Mouse (Mus musculus): Measurements from ENCODE around the gene Tmem248. TPM values are rescaled to one million over a fixed set of nuclear protein-coding genes. Genes with fewer than 3 reads are reported as not detected.

Gene Tmem248
- polyA plus RNA-seq (2014; fragmentation: Nextera tagmentation; extraction: Ambion mirVana), result 30.7 and 31.0 TPM in 2 replicates

DNA sequence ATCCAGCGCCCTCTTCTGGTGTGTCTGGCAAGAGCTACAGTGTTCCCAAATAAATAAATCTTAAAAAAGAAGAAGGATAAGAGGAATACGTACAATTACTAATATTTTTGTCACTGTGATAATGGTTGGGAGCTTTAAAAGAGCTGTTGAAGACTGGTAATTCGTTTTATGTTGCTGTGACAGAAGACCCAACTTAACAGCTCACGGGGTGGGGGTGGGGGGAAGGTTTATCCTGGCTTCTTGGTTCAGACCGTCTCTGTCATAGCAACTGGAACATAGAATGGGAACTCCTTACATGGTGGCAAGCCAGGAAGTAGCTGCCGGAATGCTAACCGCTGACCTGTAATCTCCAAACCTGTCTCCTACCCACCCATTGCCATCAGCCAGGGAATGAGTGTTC is at the start of gene Tmem248:
TSS of gene Tmem248 (plus strand) at position 301 of the 400 bp plus-strand sequence.
- 80% methylated on average over 7 of the region's 7 CpGs for WGBS
- no peak within 1 kb of the TSS for H3K4me3 ChIP-seq (ENCODE audit: control insufficient read depth in 1 of 2, insufficient read depth in 1 of 2, low read depth in 1 of 2, low read length in 2 of 2)
- peaks cover 33% of the 10 kb centered on the region for H3K36me3 ChIP-seq (ENCODE audit: control insufficient read depth, insufficient read depth, low read length)
- H3K4me1 ChIP-seq (ENCODE audit: control insufficient read depth in 2 of 2, insufficient read depth in 2 of 2, low read length in 2 of 2), result 0 out of 4 replicates have a peak, but pooled peaks cover 0 to 9% of the 10 kb centered on the region in 2 experiments
- H3K9me3 ChIP-seq (ENCODE audit: control insufficient read depth, low read length), result no peaks in the 10 kb centered on the region
- no peak for ATAC-seq (ENCODE audit: insufficient number of reproducible peaks, insufficient read depth, low FRiP score, low read depth)
- no peak within 1 kb of the TSS for H3K27ac ChIP-seq (replicated peaks in 1 of 2; ENCODE audit: control insufficient read depth in 1 of 2, insufficient read depth in 1 of 2, low read depth in 2 of 2, low read length in 2 of 2)
- H3K27me3 ChIP-seq (ENCODE audit: control insufficient read depth, insufficient read depth, low read length), result no peaks in the 10 kb centered on the region
- H3K9ac ChIP-seq (ENCODE audit: low read length), result no peak within 1 kb of the TSS
- no peak within 1 kb of the TSS for H3K4me2 ChIP-seq (ENCODE audit: low read length)

DNA sequence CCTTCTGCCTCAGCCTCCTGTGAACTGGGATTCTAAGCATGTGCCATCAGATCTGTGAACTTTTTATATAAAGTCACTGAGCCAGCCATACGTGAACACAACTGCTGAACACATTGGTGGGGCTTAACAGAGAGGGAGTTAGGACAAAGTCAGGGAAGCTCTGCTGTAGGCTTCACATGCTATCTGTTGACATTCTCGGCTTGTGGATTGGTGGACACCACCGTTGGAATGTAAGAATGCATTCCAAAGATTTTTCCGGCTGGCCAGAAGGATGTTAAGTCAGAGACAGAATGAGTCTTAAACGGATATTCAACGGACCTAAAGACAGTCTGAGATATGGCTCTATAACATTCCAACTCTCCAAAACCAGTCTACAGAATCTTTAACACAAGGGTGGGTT is 47.8 kb upstream of the Tmem248 start:
- Histone ChIP-seq H3K27ac (replicated peaks in 1 of 2; ENCODE audit: control insufficient read depth in 1 of 2, insufficient read depth in 1 of 2, low read depth in 2 of 2, low read length in 2 of 2) (no peak overlapping the region), H3K9ac (ENCODE audit: low read length) (no peak overlapping the region), H3K27me3 (ENCODE audit: control insufficient read depth, insufficient read depth, low read length) (no peaks in the 10 kb centered on the region), H3K36me3 (ENCODE audit: control insufficient read depth, insufficient read depth, low read length) (no peaks in the 10 kb centered on the region), H3K4me3 (ENCODE audit: control insufficient read depth in 1 of 2, insufficient read depth in 1 of 2, low read depth in 1 of 2, low read length in 2 of 2) (no peak overlapping the region), H3K9me3 (ENCODE audit: control insufficient read depth, low read length) (no peaks in the 10 kb centered on the region), H3K4me1 (ENCODE audit: control insufficient read depth in 2 of 2, insufficient read depth in 2 of 2, low read length in 2 of 2) (peaks cover 8 to 30% of the 10 kb centered on the region in 2 experiments), H3K4me2 (ENCODE audit: low read length) (no peak overlapping the region)
- WGBS, result 7% methylated on average over 6 of the region's 6 CpGs
- ATAC-seq (ENCODE audit: insufficient number of reproducible peaks, insufficient read depth, low FRiP score, low read depth), result no peak

DNA sequence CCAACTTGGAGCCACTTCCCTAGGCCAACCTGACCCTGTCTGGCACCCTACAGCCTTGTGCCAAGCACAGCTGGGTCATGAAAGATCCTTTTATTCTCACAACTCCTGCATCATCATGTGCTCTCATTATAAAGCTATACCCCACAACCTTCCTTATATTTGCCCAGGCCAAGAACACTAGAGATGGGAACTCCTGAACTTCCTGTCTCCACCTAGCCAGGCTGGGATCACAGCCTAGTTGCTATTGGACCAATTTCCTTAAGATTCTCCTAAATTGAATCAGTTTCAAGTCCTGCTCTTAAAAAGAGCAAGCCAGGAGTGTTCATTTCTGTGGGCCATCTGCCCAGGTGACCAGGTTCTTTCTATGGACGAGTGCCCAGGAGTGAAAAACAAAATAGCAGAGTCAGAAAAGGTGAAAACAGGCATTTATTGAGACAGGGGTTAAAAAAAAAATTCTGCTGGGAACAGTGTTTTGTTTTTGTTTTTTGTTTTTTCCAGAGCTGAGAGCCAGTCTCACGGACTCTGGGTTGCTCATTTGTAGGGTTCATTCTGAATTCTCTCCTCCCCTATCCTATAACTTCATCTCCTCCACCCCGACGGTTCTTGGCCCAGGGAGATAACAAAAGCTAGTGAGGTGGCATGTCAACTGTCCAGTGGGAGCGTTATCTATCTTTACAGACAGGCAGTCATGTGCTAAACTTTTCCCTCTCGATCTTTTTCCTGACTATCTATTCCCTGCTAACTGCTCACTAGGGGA is 46.0 kb upstream of the Tmem248 start:
- H3K27ac ChIP-seq (replicated peaks in 1 of 2; ENCODE audit: control insufficient read depth in 1 of 2, insufficient read depth in 1 of 2, low read depth in 2 of 2, low read length in 2 of 2), result peak overlapping the region; percentile 91 to 94
- no peaks in the 10 kb centered on the region for H3K27me3 ChIP-seq (ENCODE audit: control insufficient read depth, insufficient read depth, low read length)
- H3K9ac ChIP-seq (ENCODE audit: low read length), result peak overlapping the region; percentile 90
- H3K4me3 ChIP-seq (ENCODE audit: control insufficient read depth in 1 of 2, insufficient read depth in 1 of 2, low read depth in 1 of 2, low read length in 2 of 2), result peak overlapping the region; percentile 77 to 88
- no peaks in the 10 kb centered on the region for H3K9me3 ChIP-seq (ENCODE audit: control insufficient read depth, low read length)
- no peaks in the 10 kb centered on the region for H3K36me3 ChIP-seq (ENCODE audit: control insufficient read depth, insufficient read depth, low read length)
- ATAC-seq (ENCODE audit: insufficient number of reproducible peaks, insufficient read depth, low FRiP score, low read depth), result no peak
- H3K4me2 ChIP-seq (ENCODE audit: low read length), result peak overlapping the region; percentile 85
- WGBS, result 7% methylated on average over 6 of the region's 6 CpGs
- peaks cover 8 to 30% of the 10 kb centered on the region in 2 experiments for H3K4me1 ChIP-seq (ENCODE audit: control insufficient read depth in 2 of 2, insufficient read depth in 2 of 2, low read length in 2 of 2)

DNA sequence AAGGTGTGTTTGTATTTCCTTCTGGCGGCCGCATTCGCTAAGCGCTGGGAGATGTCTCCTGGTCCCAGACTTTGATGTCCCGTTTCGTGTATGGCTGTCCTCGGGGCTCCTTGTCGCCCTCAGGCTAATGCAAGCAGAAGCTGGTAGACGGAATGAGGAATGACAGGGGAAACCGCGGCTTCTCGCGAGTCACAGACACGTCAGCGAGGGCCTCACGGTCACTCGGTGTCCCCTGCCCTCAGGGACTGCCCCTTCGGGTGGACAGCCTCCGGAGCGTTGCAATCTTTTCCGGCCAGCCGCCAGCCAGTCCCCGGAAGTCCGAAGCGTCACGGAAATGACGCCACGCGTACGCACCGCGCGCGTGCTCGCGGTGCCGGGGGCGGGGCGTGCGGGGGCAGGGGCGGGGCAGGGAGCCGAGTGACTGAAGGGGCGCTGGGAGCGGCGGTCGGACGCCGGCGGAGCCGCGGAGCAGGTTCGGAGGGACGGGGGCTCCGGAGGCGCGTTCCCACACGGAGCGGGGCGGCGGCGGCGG is 45.4 kb upstream of the Tmem248 start, which contains the start of gene Rabgef1:
TSS of gene Rabgef1 (plus strand) at position 376 of the 532 bp plus-strand sequence.
- H3K4me1 ChIP-seq (ENCODE audit: control insufficient read depth in 2 of 2, insufficient read depth in 2 of 2, low read length in 2 of 2), result peaks cover 8 to 30% of the 10 kb centered on the region in 2 experiments
- peak within 1 kb of the TSS; percentile 77 to 88 for H3K4me3 ChIP-seq (ENCODE audit: control insufficient read depth in 1 of 2, insufficient read depth in 1 of 2, low read depth in 1 of 2, low read length in 2 of 2)
- peak; percentile 93 for ATAC-seq (ENCODE audit: insufficient number of reproducible peaks, insufficient read depth, low FRiP score, low read depth)
- no peaks in the 10 kb centered on the region for H3K9me3 ChIP-seq (ENCODE audit: control insufficient read depth, low read length)
- under 1% methylated on average over 45 of the region's 62 CpGs for WGBS
- H3K9ac ChIP-seq (ENCODE audit: low read length), result peak within 1 kb of the TSS; percentile 90
- H3K27me3 ChIP-seq (ENCODE audit: control insufficient read depth, insufficient read depth, low read length), result no peaks in the 10 kb centered on the region
- H3K4me2 ChIP-seq (ENCODE audit: low read length), result peak within 1 kb of the TSS; percentile 85
- H3K27ac ChIP-seq (replicated peaks in 1 of 2; ENCODE audit: control insufficient read depth in 1 of 2, insufficient read depth in 1 of 2, low read depth in 2 of 2, low read length in 2 of 2), result peak within 1 kb of the TSS; percentile 91 to 94
- no peaks in the 10 kb centered on the region for H3K36me3 ChIP-seq (ENCODE audit: control insufficient read depth, insufficient read depth, low read length)

DNA sequence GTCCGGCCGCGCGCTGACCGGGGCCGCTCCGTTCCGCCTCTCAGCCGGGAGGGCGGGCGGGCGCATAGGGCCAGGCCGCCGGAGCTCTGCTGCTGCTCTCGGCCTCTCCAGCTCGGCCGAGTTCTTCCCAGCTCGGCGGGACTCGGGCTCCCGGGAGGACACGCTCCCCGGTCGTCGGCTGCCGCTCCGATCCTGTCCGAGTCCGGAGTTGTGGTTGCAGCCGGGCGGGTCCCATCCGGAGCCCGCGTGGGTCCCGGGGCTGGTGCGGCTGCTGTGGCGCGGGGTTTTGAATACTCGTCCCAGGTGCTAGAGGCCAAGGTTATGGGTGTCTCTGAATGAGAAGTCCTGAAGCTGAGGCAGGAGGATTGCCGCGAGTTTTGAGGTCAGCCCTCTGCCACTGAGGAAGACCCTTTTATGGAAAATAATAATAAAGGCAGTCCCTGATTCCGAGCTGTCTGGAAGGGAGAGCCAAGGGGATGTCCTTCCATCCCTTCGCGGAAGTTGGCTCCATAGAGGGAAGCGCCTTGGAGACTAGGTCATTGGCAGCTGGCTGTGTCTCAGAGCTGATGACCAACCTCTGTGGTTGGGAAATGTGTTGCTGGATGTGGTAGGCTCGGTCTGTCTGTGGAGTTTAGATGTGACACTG is 44.8 kb upstream of the Tmem248 start:
- Histone ChIP-seq H3K4me3 (ENCODE audit: control insufficient read depth in 1 of 2, insufficient read depth in 1 of 2, low read depth in 1 of 2, low read length in 2 of 2) (peak overlapping the region; percentile 77 to 88), H3K27me3 (ENCODE audit: control insufficient read depth, insufficient read depth, low read length) (no peaks in the 10 kb centered on the region), H3K9me3 (ENCODE audit: control insufficient read depth, low read length) (no peaks in the 10 kb centered on the region), H3K4me1 (ENCODE audit: control insufficient read depth in 2 of 2, insufficient read depth in 2 of 2, low read length in 2 of 2) (peaks cover 8 to 30% of the 10 kb centered on the region in 2 experiments), H3K27ac (replicated peaks in 1 of 2; ENCODE audit: control insufficient read depth in 1 of 2, insufficient read depth in 1 of 2, low read depth in 2 of 2, low read length in 2 of 2) (peak overlapping the region; percentile 48 to 91), H3K9ac (ENCODE audit: low read length) (peak overlapping the region; percentile 90), H3K36me3 (ENCODE audit: control insufficient read depth, insufficient read depth, low read length) (no peaks in the 10 kb centered on the region), H3K4me2 (ENCODE audit: low read length) (peak overlapping the region; percentile 72)
- under 1% methylated on average over 40 of the region's 46 CpGs for WGBS
- no peak for ATAC-seq (ENCODE audit: insufficient number of reproducible peaks, insufficient read depth, low FRiP score, low read depth)

DNA sequence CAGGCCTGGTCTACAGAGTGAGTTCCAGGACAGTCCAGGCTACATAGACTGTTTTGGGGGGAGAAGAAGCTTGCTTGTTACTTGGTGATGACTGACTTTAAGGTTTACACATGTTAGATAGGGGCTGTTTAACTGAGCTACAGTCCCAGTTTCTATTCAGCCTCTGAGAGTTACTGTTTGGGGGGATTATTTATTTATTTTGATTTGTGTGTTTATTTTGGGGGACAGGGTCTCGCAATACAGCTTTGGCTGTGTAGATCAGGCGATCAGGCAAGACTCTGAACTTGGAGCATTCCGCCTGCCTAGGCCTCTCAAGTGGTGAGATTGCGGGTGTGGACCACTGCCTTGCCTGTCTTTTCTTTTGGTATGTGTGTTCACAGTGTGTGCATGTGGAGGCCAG is 43.9 kb upstream of the Tmem248 start:
- no peak for ATAC-seq (ENCODE audit: insufficient number of reproducible peaks, insufficient read depth, low FRiP score, low read depth)
- Histone ChIP-seq H3K27me3 (ENCODE audit: control insufficient read depth, insufficient read depth, low read length) (no peaks in the 10 kb centered on the region), H3K4me3 (ENCODE audit: control insufficient read depth in 1 of 2, insufficient read depth in 1 of 2, low read depth in 1 of 2, low read length in 2 of 2) (peak overlapping the region in 1 of 2 experiments; percentile 88; a peak in 2 of 4 replicates), H3K4me2 (ENCODE audit: low read length) (peak overlapping the region; percentile 72), H3K9me3 (ENCODE audit: control insufficient read depth, low read length) (no peaks in the 10 kb centered on the region), H3K9ac (ENCODE audit: low read length) (peak overlapping the region; percentile 90; the same call in 1 of the 2 replicates), H3K36me3 (ENCODE audit: control insufficient read depth, insufficient read depth, low read length) (no peaks in the 10 kb centered on the region), H3K4me1 (ENCODE audit: control insufficient read depth in 2 of 2, insufficient read depth in 2 of 2, low read length in 2 of 2) (peaks cover 8 to 33% of the 10 kb centered on the region in 2 experiments), H3K27ac (replicated peaks in 1 of 2; ENCODE audit: control insufficient read depth in 1 of 2, insufficient read depth in 1 of 2, low read depth in 2 of 2, low read length in 2 of 2) (no peak overlapping the region)
- 71% methylated on average over 4 of the region's 4 CpGs for WGBS

DNA sequence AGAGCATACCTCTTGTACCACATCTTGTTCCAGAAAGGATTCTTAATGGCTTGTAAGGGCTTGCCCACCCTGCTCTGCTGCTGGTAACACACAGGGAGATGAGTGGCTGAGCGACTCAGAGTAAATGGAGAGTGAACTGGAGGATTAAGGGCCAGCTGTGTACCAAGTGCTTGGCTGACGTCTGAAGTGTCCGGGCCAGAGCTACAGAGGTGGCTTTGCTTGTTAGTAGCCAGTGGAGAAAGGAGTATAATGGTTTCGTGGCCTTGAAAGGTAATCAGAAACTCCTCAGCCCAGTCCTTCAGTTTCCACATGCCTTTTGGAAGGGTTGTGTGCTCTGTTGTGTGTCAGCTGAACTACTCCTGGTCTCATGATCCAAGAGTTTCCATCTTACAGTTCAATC is 39.0 kb upstream of the Tmem248 start:
- no peak overlapping the region for H3K4me3 ChIP-seq (ENCODE audit: control insufficient read depth in 1 of 2, insufficient read depth in 1 of 2, low read depth in 1 of 2, low read length in 2 of 2)
- H3K4me2 ChIP-seq (ENCODE audit: low read length), result no peak overlapping the region
- 36% methylated on average over 4 of the region's 4 CpGs for WGBS
- H3K36me3 ChIP-seq (ENCODE audit: control insufficient read depth, insufficient read depth, low read length), result no peaks in the 10 kb centered on the region
- no peak overlapping the region for H3K27ac ChIP-seq (replicated peaks in 1 of 2; ENCODE audit: control insufficient read depth in 1 of 2, insufficient read depth in 1 of 2, low read depth in 2 of 2, low read length in 2 of 2)
- no peaks in the 10 kb centered on the region for H3K9me3 ChIP-seq (ENCODE audit: control insufficient read depth, low read length)
- H3K4me1 ChIP-seq (ENCODE audit: control insufficient read depth in 2 of 2, insufficient read depth in 2 of 2, low read length in 2 of 2), result peaks cover 5 to 18% of the 10 kb centered on the region in 2 experiments; a peak in 3 of 4 replicates
- H3K27me3 ChIP-seq (ENCODE audit: control insufficient read depth, insufficient read depth, low read length), result no peaks in the 10 kb centered on the region
- H3K9ac ChIP-seq (ENCODE audit: low read length), result no peak overlapping the region
- no peak for ATAC-seq (ENCODE audit: insufficient number of reproducible peaks, insufficient read depth, low FRiP score, low read depth)

Data from heart, embryonic 14.5 days (tissue).